Mouse (Mus musculus) adrenal gland, postnatal 36 days (tissue): Measurements from ENCODE around the gene Serpinb9d. TPM values are rescaled to one million over a fixed set of nuclear protein-coding genes. Genes with fewer than 3 reads are reported as not detected.
"Not testable (repeated sequence)": the region's sequence is repeated elsewhere in the genome, so short reads cannot be mapped to it uniquely, and the experiment has no call there.

Source experiments
- DNase-seq, 2 experiments: peaks; one replicate each; pipeline ENCODE4 v3.0.0; 2021; ENCODE audit warnings: mixed read lengths in 1 of 2
- long read RNA-seq, 2 experiments: library from polyadenylated mRNA; stranded (forward); transcript quantifications; one replicate each; pipeline ENCODE4 v2.0.0; 2021; ENCODE audit warnings: borderline sequencing depth in 2 of 2
- total RNA-seq, 2 experiments: library from RNA; stranded (reverse); gene quantifications; 2 replicates each; pipeline ENCODE4 v1.2.3; 2021

Gene Serpinb9d
- total RNA-seq: not detected
- long read RNA-seq, experiment 1: 0 reads
- long read RNA-seq, experiment 2: 0 reads

- no peak for DNase-seq
Measured at GRCm38 (mm10) chr13:33192659-33193058, at the start of gene Serpinb9d. Serpinb9d (plus strand) TSS chr13:33192959.

GRCm38 (mm10) chr13:33159642-33160041 lies 33.1 kb upstream of the Serpinb9d start, which contains the start of gene Serpinb9c:
Serpinb9c (minus strand) TSS chr13:33159742.
- no peak for DNase-seq

- peak; percentile 23 to 24 for DNase-seq
Measured at GRCm38 (mm10) chr13:33190486-33190885, 2.3 kb upstream of the Serpinb9d start.

- DNase-seq: peak in 1 of 2 experiments; percentile 3
Measured at GRCm38 (mm10) chr13:33199740-33200139, 7.0 kb downstream of the Serpinb9d start.

GRCm38 (mm10) chr13:33249312-33249711 lies 56.6 kb downstream of the Serpinb9d start, which contains the start of gene Serpinb9e:
Serpinb9e (plus strand) TSS chr13:33249612.
- DNase-seq: not testable (repeated sequence)

Other genes starting within 250 kb of the Serpinb9d start
- gene Serpinb6b, start 227.8 kb upstream of the Serpinb9d start, total RNA-seq: 10 to 100 TPM; 22.0 to 38.0 TPM
- 10 to 100 TPM; 18.7 to 20.0 TPM for gene Serpinb9, start 189.7 kb upstream of the Serpinb9d start, total RNA-seq
- under 1 TPM; 0.13 to 0.16 TPM for gene Serpinb9b, start 165.5 kb upstream of the Serpinb9d start, total RNA-seq
- under 1 TPM; 0.17 to 0.49 TPM for gene Serpinb1b, start 114.4 kb upstream of the Serpinb9d start, total RNA-seq
- gene Serpinb9c, start 33.2 kb upstream of the Serpinb9d start, total RNA-seq: not detected
- gene Serpinb9e, start 56.7 kb downstream of the Serpinb9d start, total RNA-seq: not detected
- not detected for gene Serpinb9f, start 131.1 kb downstream of the Serpinb9d start, total RNA-seq
- gene Gm11397, start 202.8 kb downstream of the Serpinb9d start, total RNA-seq: not detected